Mouse (Mus musculus) kidney, embryonic 14.5 days (tissue): ENCODE data around the gene Gabarapl1. TPM values are rescaled to one million over a fixed set of nuclear protein-coding genes. Genes with fewer than 3 reads are reported as not detected.

ENCODE experiments used
- ATAC-seq: fragments of 200-750 bp; cut with Nextera tagmentation; 2 replicates; pipeline ENCODE4 v1.8.0; 2017; ENCODE audit warnings: moderate number of reproducible peaks, mild to moderate bottlenecking, moderate TSS enrichment, moderate library complexity; ENCODE audit not compliant: low FRiP score, low TSS enrichment
- H3K27ac ChIP-seq: fragments of 300-500 bp; sonication (generic); 2 replicates; pipeline ENCODE4 v1.5.1; 2014; ENCODE audit warnings: low read depth, mild to moderate bottlenecking, low read length, moderate library complexity, mixed read lengths
- H3K27me3 ChIP-seq: fragments of 300-500 bp; sonication (generic); 2 replicates; pipeline ENCODE4 v1.6.1; 2014; ENCODE audit warnings: mild to moderate bottlenecking, low read length; ENCODE audit not compliant: control insufficient read depth, insufficient read depth
- H3K36me3 ChIP-seq: fragments of 300-500 bp; sonication (generic); 2 replicates; pipeline ENCODE4 v1.6.1; 2014; ENCODE audit warnings: low read length, mixed read lengths; ENCODE audit not compliant: control insufficient read depth, insufficient read depth
- H3K4me1 ChIP-seq: fragments of 300-500 bp; sonication (generic); 2 replicates; pipeline ENCODE4 v1.6.1; 2014; ENCODE audit warnings: low read length, mixed read lengths; ENCODE audit not compliant: control insufficient read depth, insufficient read depth
- H3K4me2 ChIP-seq: fragments of 300-500 bp; sonication (generic); replicated peaks from 2 replicates; pipeline ENCODE4 v1.6.1; 2014; ENCODE audit warnings: low read depth, mild to moderate bottlenecking, low read length
- H3K4me3 ChIP-seq: fragments of 300-500 bp; sonication (generic); 2 replicates; pipeline ENCODE4 v1.5.1; 2014; ENCODE audit warnings: mild to moderate bottlenecking, low read length
- H3K9ac ChIP-seq: fragments of 300-500 bp; sonication (generic); 2 replicates; pipeline ENCODE4 v1.6.1; 2014; ENCODE audit warnings: low read depth, mild to moderate bottlenecking, low read length, moderate library complexity
- H3K9me3 ChIP-seq: fragments of 300-500 bp; sonication (generic); 2 replicates; pipeline ENCODE4 v1.6.1; 2016; ENCODE audit warnings: low read length; ENCODE audit not compliant: control insufficient read depth
- WGBS: fragments of 180-500 bp; shearing (Covaris S2); extraction: QIAGEN DNeasy Blood & Tissue Kit; methylation state at CpG from one replicate; pipeline ENCODE4 v1.1.7; 2014; 5-methylcytosine and 5-hydroxymethylcytosine counted together
- polyA plus RNA-seq: library from polyadenylated mRNA; unstranded; fragments of >200 nt; fragmentation: Nextera tagmentation; extraction: Ambion mirVana; gene quantifications from 2 replicates; pipeline ENCODE4 v1.2.1, GENCODE M21; 2014

The Gabarapl1 gene
- polyA plus RNA-seq, 1 experiment from 2014 or later = 16.7 TPM

- Histone ChIP-seq H3K27me3 (no peaks in the 10 kb centered on the region), H3K36me3 (no peaks in the 10 kb centered on the region), H3K9ac (no peak overlapping the region), H3K27ac (no peak overlapping the region), H3K4me3 (no peak overlapping the region), H3K4me1 (no peaks in the 10 kb centered on the region), H3K9me3 (no peaks in the 10 kb centered on the region), H3K4me2 (no peak overlapping the region)
- no peak for ATAC-seq
- WGBS = 81% methylated on average over 4 of the region's 4 CpGs
Observed at GRCm38 (mm10) chr6:129581896-129582295, 48.9 kb downstream of the Gabarapl1 start.

- no peak overlapping the region for H3K9ac ChIP-seq
- ATAC-seq = no peak
- no peak overlapping the region for H3K4me3 ChIP-seq
- no peaks in the 10 kb centered on the region for H3K9me3 ChIP-seq
- no peaks in the 10 kb centered on the region for H3K36me3 ChIP-seq
- no peaks in the 10 kb centered on the region for H3K4me1 ChIP-seq
- no peaks in the 10 kb centered on the region for H3K27me3 ChIP-seq
- 80% methylated on average over 3 of the region's 3 CpGs for WGBS
- H3K4me2 ChIP-seq = no peak overlapping the region
- H3K27ac ChIP-seq = no peak overlapping the region
Observed at GRCm38 (mm10) chr6:129583014-129583413, 50.1 kb downstream of the Gabarapl1 start.

GRCm38 (mm10) chr6:129591508-129591907 is 58.5 kb downstream of the Gabarapl1 start, which contains the start of gene Klrd1:
Gene Klrd1 (plus strand): TSS chr6:129591782.
- no peaks in the 10 kb centered on the region for H3K36me3 ChIP-seq
- no peaks in the 10 kb centered on the region for H3K9me3 ChIP-seq
- 80% methylated on average over 3 of the region's 3 CpGs for WGBS
- no peak within 1 kb of the TSS for H3K9ac ChIP-seq
- no peaks in the 10 kb centered on the region for H3K4me1 ChIP-seq
- H3K27me3 ChIP-seq = no peaks in the 10 kb centered on the region
- H3K27ac ChIP-seq = no peak within 1 kb of the TSS
- H3K4me2 ChIP-seq = no peak within 1 kb of the TSS
- ATAC-seq = no peak
- H3K4me3 ChIP-seq = no peak within 1 kb of the TSS

Other genes with a start within 250 kb of the Gabarapl1 start
- not detected in 2 replicates for gene 4922502D21Rik, start 201.4 kb upstream of the Gabarapl1 start, polyA plus RNA-seq
- 0.50 and 0.85 TPM in 2 replicates for gene Clec12a, start 190.5 kb upstream of the Gabarapl1 start, polyA plus RNA-seq
- not detected in 2 replicates for gene Clec12b, start 147.3 kb upstream of the Gabarapl1 start, polyA plus RNA-seq
- 2.5 and 4.7 TPM in 2 replicates for gene Clec1b, start 135.9 kb upstream of the Gabarapl1 start, polyA plus RNA-seq
- 0.41 and 0.45 TPM in 2 replicates for gene Clec9a, start 124.3 kb upstream of the Gabarapl1 start, polyA plus RNA-seq
- 5.8 and 6.2 TPM in 2 replicates for gene Clec1a, start 81.2 kb upstream of the Gabarapl1 start, polyA plus RNA-seq
- gene Olr1, start 26.0 kb upstream of the Gabarapl1 start, polyA plus RNA-seq = not detected in 2 replicates
- gene Tmem52b, start 20.6 kb upstream of the Gabarapl1 start, polyA plus RNA-seq = 24.0 and 38.3 TPM in 2 replicates
- not detected in 2 replicates for gene Klre1, start 44.7 kb downstream of the Gabarapl1 start, polyA plus RNA-seq
- not detected in 2 replicates for gene Klrd1, start 58.6 kb downstream of the Gabarapl1 start, polyA plus RNA-seq
- not detected in 2 replicates for gene Klrk1, start 90.7 kb downstream of the Gabarapl1 start, polyA plus RNA-seq
- gene Klrc3, start 110.2 kb downstream of the Gabarapl1 start, polyA plus RNA-seq = not detected in 2 replicates
- gene Klrc2, start 127.5 kb downstream of the Gabarapl1 start, polyA plus RNA-seq = not detected in 2 replicates
- gene Klrc1, start 145.8 kb downstream of the Gabarapl1 start, polyA plus RNA-seq = not detected in 2 replicates
- gene Klri1, start 184.0 kb downstream of the Gabarapl1 start, polyA plus RNA-seq = 0.71 TPM in 1 of 2 replicates, not detected in the other
- not detected in 2 replicates for gene Klri2, start 207.3 kb downstream of the Gabarapl1 start, polyA plus RNA-seq